In genomic region chr5:131732631-131733323, GRCm38 (mm10) we compare ENCODE assay signal across 14 mouse cellular contexts.
DNase-seq lines count a peak whose midpoint lies in the region; ATAC-seq and TF ChIP-seq lines count a peak whose summit lies in the region.
"Had no signal": no experiment of that assay in that cellular context is flagged by ENCODE, and none has a peak within 500 bp of the region (broad histone marks: within the 10 kb centered on the region; RNA-seq: fewer than 3 reads in every experiment).

No protein-coding gene starts in this region.

- 0 out of 2 replicates have a peak overlapping the region, but pooled peaks have one; percentile 14 for H3K27ac ChIP-seq in hindbrain, embryonic 13.5 days
- no peak overlapping the region for H3K27ac ChIP-seq in hindbrain, embryonic 16.5 days (ENCODE audit: low read depth, low read length)
- peak overlapping the region; percentile 81 for H3K27ac ChIP-seq in intestine, embryonic 15.5 days
- peak overlapping the region; percentile 69 for H3K27ac ChIP-seq in stomach, postnatal 0 days (replicated peaks)
- H3K27ac ChIP-seq: liver, embryonic 14.5 days had no signal

- peak; percentile 40 for DNase-seq in urinary bladder, postnatal 14 days (ENCODE audit: low spot score)
- DNase-seq in urinary bladder, postnatal 4 days (ENCODE audit: low spot score in 2 of 2): no peak
- no peak for DNase-seq in stomach, postnatal 0 days (ENCODE audit: low spot score)
- DNase-seq in T-cell, adult 2 months (ENCODE audit: low spot score): no peak
- DNase-seq in spleen, postnatal 10 days (ENCODE audit: low spot score in 2 of 2): no peak
- DNase-seq: cerebellum, adult 2 months; gastrocnemius, postnatal 36 days; lung, postnatal 14 days had no signal

- H3K27me3 ChIP-seq in hindbrain, embryonic 13.5 days: no peaks in the 10 kb centered on the region
- no peaks in the 10 kb centered on the region for H3K27me3 ChIP-seq in hindbrain, embryonic 16.5 days (replicated peaks; ENCODE audit: control insufficient read depth, insufficient read depth, low read length)
- no peaks in the 10 kb centered on the region for H3K27me3 ChIP-seq in intestine, embryonic 15.5 days (replicated peaks)
- no peaks in the 10 kb centered on the region for H3K27me3 ChIP-seq in stomach, postnatal 0 days (ENCODE audit: control insufficient read depth, insufficient read depth, low read length)
- H3K27me3 ChIP-seq: heart, embryonic 12.5 days had no signal

- no peaks in the 10 kb centered on the region for H3K9me3 ChIP-seq in hindbrain, embryonic 13.5 days
- no peaks in the 10 kb centered on the region for H3K9me3 ChIP-seq in hindbrain, embryonic 16.5 days (ENCODE audit: control insufficient read depth, low read length)
- H3K9me3 ChIP-seq in intestine, embryonic 15.5 days: no peaks in the 10 kb centered on the region
- H3K9me3 ChIP-seq in stomach, postnatal 0 days (ENCODE audit: control insufficient read depth, low read length): no peaks in the 10 kb centered on the region
- H3K9me3 ChIP-seq: heart, embryonic 12.5 days had no signal

- no peak overlapping the region for H3K4me3 ChIP-seq in hindbrain, embryonic 13.5 days
- H3K4me3 ChIP-seq in hindbrain, embryonic 16.5 days (ENCODE audit: low read length): no peak overlapping the region
- no peak overlapping the region for H3K4me3 ChIP-seq in intestine, embryonic 15.5 days (replicated peaks)
- no peak overlapping the region for H3K4me3 ChIP-seq in stomach, postnatal 0 days (ENCODE audit: low read depth, low read length)
- H3K4me3 ChIP-seq: heart, embryonic 12.5 days had no signal

- H3K4me1 ChIP-seq in hindbrain, embryonic 13.5 days (replicated peaks): peaks cover 20% of the 10 kb centered on the region
- no peaks in the 10 kb centered on the region; the same call in 1 of the 2 replicates for H3K4me1 ChIP-seq in hindbrain, embryonic 16.5 days (ENCODE audit: control insufficient read depth, insufficient read depth, low read depth, low read length)
- H3K4me1 ChIP-seq in intestine, embryonic 15.5 days (replicated peaks): 0 out of 2 replicates have a peak, but pooled peaks cover 11% of the 10 kb centered on the region
- no peaks in the 10 kb centered on the region; the same call in 1 of the 2 replicates for H3K4me1 ChIP-seq in stomach, postnatal 0 days (replicated peaks; ENCODE audit: control insufficient read depth, insufficient read depth)

- no peak overlapping the region for H3K4me2 ChIP-seq in hindbrain, embryonic 13.5 days
- no peak overlapping the region for H3K4me2 ChIP-seq in hindbrain, embryonic 16.5 days (ENCODE audit: low read length)
- peak overlapping the region; percentile 28 for H3K4me2 ChIP-seq in intestine, embryonic 15.5 days (replicated peaks)
- no peak overlapping the region for H3K4me2 ChIP-seq in stomach, postnatal 0 days (replicated peaks; ENCODE audit: low read depth)
- H3K4me2 ChIP-seq: heart, embryonic 12.5 days had no signal

- no peaks in the 10 kb centered on the region for H3K36me3 ChIP-seq in hindbrain, embryonic 13.5 days
- no peaks in the 10 kb centered on the region for H3K36me3 ChIP-seq in hindbrain, embryonic 16.5 days (ENCODE audit: control insufficient read depth, insufficient read depth, low read length)
- no peaks in the 10 kb centered on the region for H3K36me3 ChIP-seq in intestine, embryonic 15.5 days
- H3K36me3 ChIP-seq in stomach, postnatal 0 days (ENCODE audit: control insufficient read depth, insufficient read depth, low read length): no peaks in the 10 kb centered on the region
- H3K36me3 ChIP-seq: heart, embryonic 12.5 days had no signal

- TF ChIP-seq EP300 in stomach, postnatal 0 days (optimal IDR thresholded peaks at IDR 0.05): no peak

- 70% methylated on average over 7 of the region's 7 CpGs for WGBS in hindbrain, embryonic 13.5 days
- 57% methylated on average over 7 of the region's 7 CpGs for WGBS in hindbrain, embryonic 16.5 days
- 42% methylated on average over 7 of the region's 7 CpGs for WGBS in intestine, embryonic 15.5 days
- 55% methylated on average over 7 of the region's 7 CpGs for WGBS in stomach, postnatal 0 days

- no peak for ATAC-seq in hindbrain, embryonic 13.5 days (ENCODE audit: low FRiP score)
- ATAC-seq in hindbrain, embryonic 16.5 days: no peak
- peak; percentile 84 for ATAC-seq in intestine, embryonic 15.5 days
- 0 out of 2 replicates have a peak, but pooled peaks have one; percentile 63 for ATAC-seq in stomach, postnatal 0 days (ENCODE audit: low FRiP score, low TSS enrichment)
- ATAC-seq: forebrain, embryonic 14.5 days had no signal

- no peak overlapping the region for H3K9ac ChIP-seq in hindbrain, embryonic 13.5 days
- H3K9ac ChIP-seq in hindbrain, embryonic 16.5 days (ENCODE audit: low read depth, low read length): no peak overlapping the region
- H3K9ac ChIP-seq in intestine, embryonic 15.5 days: no peak overlapping the region
- H3K9ac ChIP-seq in stomach, postnatal 0 days (ENCODE audit: low read length): no peak overlapping the region
- H3K9ac ChIP-seq: heart, embryonic 12.5 days; liver, embryonic 14.5 days had no signal

- no peak for TF ChIP-seq CTCF in stomach, postnatal 0 days (IDR thresholded peaks at IDR 0.05; ENCODE audit: low read depth)

Comparison
In these comparisons a context has a peak if more than half of its experiments do, and no peak if none do; other contexts are left out.
1. ATAC-seq: peak in intestine, embryonic 15.5 days (single experiment) and stomach, postnatal 0 days (single experiment); none in hindbrain, embryonic 13.5 days (single experiment) and hindbrain, embryonic 16.5 days (single experiment).